In genomic region chr11:87687246-87688225, GRCm38 (mm10) we compare ENCODE assay signal across 16 mouse cellular contexts. TPM values are rescaled to one million over a fixed set of nuclear protein-coding genes. Genes with fewer than 3 reads are reported as not detected.
A peak's percentile ranks its signal among the peaks of the same experiment; 100 is the strongest.
DNase-seq lines count a peak whose midpoint lies in the region; ATAC-seq and TF ChIP-seq lines count a peak whose summit lies in the region.
"Had no signal": no experiment of that assay in that cellular context is flagged by ENCODE, and none has a peak within 500 bp of the region (broad histone marks: within the 10 kb centered on the region; RNA-seq: fewer than 3 reads in every experiment).

No protein-coding gene starts in this region.

- H3K4me1 ChIP-seq in kidney, embryonic 16.5 days (ENCODE audit: insufficient read depth, low read length), result peaks cover 35% of the 10 kb centered on the region
- H3K4me1 ChIP-seq in kidney, adult 2 months (ENCODE audit: control insufficient read depth, insufficient read depth, low read length), result peaks cover 12% of the 10 kb centered on the region
- H3K4me1 ChIP-seq in lung, postnatal 0 days (ENCODE audit: insufficient read depth, low read depth, low read length), result peaks cover 4% of the 10 kb centered on the region; the same call in 1 of the 2 replicates
- H3K4me1 ChIP-seq in intestine, embryonic 14.5 days (replicated peaks; ENCODE audit: control insufficient read depth, insufficient read depth, low read length), result peaks cover 18% of the 10 kb centered on the region
- H3K4me1 ChIP-seq in stomach, embryonic 16.5 days (ENCODE audit: control insufficient read depth, insufficient read depth, low read length), result peaks cover 29% of the 10 kb centered on the region

- no peak for DNase-seq in kidney, adult 2 months
- no peak for DNase-seq in lung, postnatal 0 days (ENCODE audit: low spot score)
- DNase-seq in lung, postnatal 10 days, result no peak
- no peak for DNase-seq in intestine, embryonic 14.5 days (ENCODE audit: low spot score)
- DNase-seq in thymus, postnatal 36 days, result no peak
- DNase-seq: cerebellum, adult 11-12 months; gastrocnemius, postnatal 25 days; kidney, adult 8-10 months; left cerebral cortex, postnatal 4 days; lung, adult 2 months; retina, postnatal 1 day had no signal

- no peak overlapping the region for H3K4me2 ChIP-seq in kidney, embryonic 16.5 days (replicated peaks; ENCODE audit: low read depth, low read length)
- H3K4me2 ChIP-seq in lung, postnatal 0 days (replicated peaks; ENCODE audit: low read depth, low read length), result no peak overlapping the region
- H3K4me2 ChIP-seq in intestine, embryonic 14.5 days (ENCODE audit: low read length), result 0 out of 2 replicates have a peak overlapping the region, but pooled peaks have one; percentile 14
- 0 out of 2 replicates have a peak overlapping the region, but pooled peaks have one; percentile 0 for H3K4me2 ChIP-seq in stomach, embryonic 16.5 days (ENCODE audit: low read depth, low read length)
- H3K4me2 ChIP-seq: hindbrain, embryonic 12.5 days had no signal

- no peaks in the 10 kb centered on the region for H3K36me3 ChIP-seq in kidney, embryonic 16.5 days (ENCODE audit: insufficient read depth, low read length)
- H3K36me3 ChIP-seq in kidney, adult 2 months (ENCODE audit: control insufficient read depth, insufficient read depth, low read length), result no peaks in the 10 kb centered on the region
- H3K36me3 ChIP-seq in lung, postnatal 0 days (ENCODE audit: insufficient read depth, low read length), result no peaks in the 10 kb centered on the region
- no peaks in the 10 kb centered on the region for H3K36me3 ChIP-seq in intestine, embryonic 14.5 days (ENCODE audit: control insufficient read depth, insufficient read depth, low read length)
- no peaks in the 10 kb centered on the region for H3K36me3 ChIP-seq in stomach, embryonic 16.5 days (ENCODE audit: control insufficient read depth, insufficient read depth, low read length)
- H3K36me3 ChIP-seq: hindbrain, embryonic 12.5 days had no signal

- no peak for TF ChIP-seq CTCF in kidney, adult 2 months (conservative IDR thresholded peaks at IDR 0.05; ENCODE audit: insufficient read depth, insufficient read length, low read depth, low read length)
- TF ChIP-seq CTCF in lung, postnatal 0 days (IDR thresholded peaks at IDR 0.05), result no peak

- no peak for ATAC-seq in kidney, embryonic 16.5 days (ENCODE audit: low FRiP score, low TSS enrichment)
- no peak for ATAC-seq in lung, postnatal 0 days
- no peak for ATAC-seq in intestine, embryonic 14.5 days (replicated peaks; ENCODE audit: low FRiP score, low TSS enrichment, low read depth)
- ATAC-seq in stomach, embryonic 16.5 days (ENCODE audit: insufficient read depth, low FRiP score), result no peak
- ATAC-seq: midbrain, embryonic 16.5 days had no signal

- H3K9me3 ChIP-seq in kidney, embryonic 16.5 days (ENCODE audit: low read length), result no peaks in the 10 kb centered on the region
- no peaks in the 10 kb centered on the region for H3K9me3 ChIP-seq in lung, postnatal 0 days (ENCODE audit: low read length)
- H3K9me3 ChIP-seq in intestine, embryonic 14.5 days (ENCODE audit: control insufficient read depth, low read length), result no peaks in the 10 kb centered on the region
- no peaks in the 10 kb centered on the region for H3K9me3 ChIP-seq in stomach, embryonic 16.5 days (replicated peaks; ENCODE audit: control insufficient read depth, low read length)
- H3K9me3 ChIP-seq: hindbrain, embryonic 12.5 days had no signal

- H3K27me3 ChIP-seq in kidney, embryonic 16.5 days (ENCODE audit: insufficient read depth, low read length), result no peaks in the 10 kb centered on the region
- no peaks in the 10 kb centered on the region for H3K27me3 ChIP-seq in kidney, adult 2 months (replicated peaks; ENCODE audit: control insufficient read depth, insufficient read depth, low read length)
- no peaks in the 10 kb centered on the region for H3K27me3 ChIP-seq in lung, postnatal 0 days (replicated peaks; ENCODE audit: insufficient read depth, low read length)
- no peaks in the 10 kb centered on the region for H3K27me3 ChIP-seq in intestine, embryonic 14.5 days (replicated peaks; ENCODE audit: control insufficient read depth, insufficient read depth, low read length)
- no peaks in the 10 kb centered on the region for H3K27me3 ChIP-seq in stomach, embryonic 16.5 days (ENCODE audit: control insufficient read depth, insufficient read depth, low read length)
- H3K27me3 ChIP-seq: hindbrain, embryonic 12.5 days had no signal

- H3K27ac ChIP-seq in kidney, embryonic 16.5 days (ENCODE audit: low read length), result peak overlapping the region; percentile 90; the same call in 1 of the 2 replicates
- H3K27ac ChIP-seq in kidney, adult 2 months (ENCODE audit: insufficient read depth, low read depth, low read length), result no peak overlapping the region
- peak overlapping the region; percentile 38; the same call in 1 of the 2 replicates for H3K27ac ChIP-seq in lung, postnatal 0 days (ENCODE audit: low read length)
- peak overlapping the region; percentile 11; the same call in 1 of the 2 replicates for H3K27ac ChIP-seq in intestine, embryonic 14.5 days (ENCODE audit: low read depth)
- peak overlapping the region; percentile 77 for H3K27ac ChIP-seq in stomach, embryonic 16.5 days (ENCODE audit: low read length)
- H3K27ac ChIP-seq: hindbrain, embryonic 12.5 days had no signal

- no peak for TF ChIP-seq POLR2A in kidney, adult 2 months (IDR thresholded peaks at IDR 0.05; ENCODE audit: low read depth, low read length)

- no peak for TF ChIP-seq EP300 in lung, postnatal 0 days (IDR thresholded peaks at IDR 0.05)

- no peak overlapping the region for H3K9ac ChIP-seq in kidney, embryonic 16.5 days (replicated peaks; ENCODE audit: low read length)
- no peak overlapping the region for H3K9ac ChIP-seq in lung, postnatal 0 days (replicated peaks; ENCODE audit: low read depth)
- no peak overlapping the region for H3K9ac ChIP-seq in intestine, embryonic 14.5 days (ENCODE audit: low read length)
- H3K9ac ChIP-seq in stomach, embryonic 16.5 days (ENCODE audit: low read length), result no peak overlapping the region
- H3K9ac ChIP-seq: hindbrain, embryonic 12.5 days had no signal

- WGBS in kidney, embryonic 16.5 days, result 57% methylated on average over 15 of the region's 15 CpGs
- whole genome bisulfite sequencing in kidney, adult 2 months, result 78% methylated on average over 15 of the region's 15 CpGs
- 42% methylated on average over 15 of the region's 15 CpGs for WGBS in lung, postnatal 0 days
- WGBS in intestine, embryonic 14.5 days, result 58% methylated on average over 15 of the region's 15 CpGs
- 55% methylated on average over 15 of the region's 15 CpGs for WGBS in stomach, embryonic 16.5 days

- H3K4me3 ChIP-seq in kidney, embryonic 16.5 days (ENCODE audit: low read length), result no peak overlapping the region
- no peak overlapping the region for H3K4me3 ChIP-seq in kidney, adult 2 months (ENCODE audit: insufficient read depth, low read depth, low read length)
- H3K4me3 ChIP-seq in lung, postnatal 0 days (ENCODE audit: low read depth, low read length), result no peak overlapping the region
- no peak overlapping the region for H3K4me3 ChIP-seq in intestine, embryonic 14.5 days (ENCODE audit: low read depth, low read length)
- H3K4me3 ChIP-seq in stomach, embryonic 16.5 days (replicated peaks; ENCODE audit: low read length), result no peak overlapping the region
- H3K4me3 ChIP-seq: erythroblast, embryonic 14.5 days; hindbrain, embryonic 12.5 days had no signal

RNA-seq across cellular contexts. Expression of gene Rnf43, which starts 25.0 kb away (rescaled TPM):
- polyA plus RNA-seq in kidney, embryonic 16.5 days (2015; fragmentation: Nextera tagmentation; extraction: Ambion mirVana), result 7.2 and 8.0 TPM in 2 replicates
- 4.0 and 4.6 TPM in 2 replicates for polyA plus RNA-seq in kidney, adult 2 months (2012; rRNA removed)
- polyA plus RNA-seq in lung, postnatal 0 days (2015; fragmentation: Nextera tagmentation; extraction: Ambion mirVana), result 4.6 and 6.6 TPM in 2 replicates
- polyA plus RNA-seq in intestine, embryonic 14.5 days (2014; fragmentation: Nextera tagmentation; extraction: Ambion mirVana), result 18.9 and 22.2 TPM in 2 replicates
- polyA plus RNA-seq in stomach, embryonic 16.5 days (2015; fragmentation: Nextera tagmentation; extraction: Ambion mirVana), result 14.7 and 16.9 TPM in 2 replicates

RNA-seq across cellular contexts. Expression of gene Supt4a, which starts 49.8 kb away (rescaled TPM):
- 156 and 161 TPM in 2 replicates for polyA plus RNA-seq in kidney, embryonic 16.5 days (2015; fragmentation: Nextera tagmentation; extraction: Ambion mirVana)
- 96.9 and 135 TPM in 2 replicates for polyA plus RNA-seq in kidney, adult 2 months (2012; rRNA removed)
- 155 and 166 TPM in 2 replicates for polyA plus RNA-seq in lung, postnatal 0 days (2015; fragmentation: Nextera tagmentation; extraction: Ambion mirVana)
- 146 and 151 TPM in 2 replicates for polyA plus RNA-seq in intestine, embryonic 14.5 days (2014; fragmentation: Nextera tagmentation; extraction: Ambion mirVana)
- polyA plus RNA-seq in stomach, embryonic 16.5 days (2015; fragmentation: Nextera tagmentation; extraction: Ambion mirVana), result 116 and 119 TPM in 2 replicates

Comparison
In these comparisons a context has a peak if more than half of its experiments do, and no peak if none do; other contexts are left out.
1. H3K4me2 ChIP-seq: peak in intestine, embryonic 14.5 days (single experiment) and stomach, embryonic 16.5 days (single experiment); none in kidney, embryonic 16.5 days (single experiment) and lung, postnatal 0 days (single experiment).